Mouse (Mus musculus) adrenal gland, adult 18-20 months (tissue): ENCODE measurements at regions not wholly inside any gene's neighbourhood (a gene's known extent, or its start where the extent isn't known, plus 50 kb on each side); places are given as distances from the start of the nearest gene placed in this dataset.

ENCODE experiments used
- DNase-seq, 2 experiments: peaks; one replicate each; pipeline ENCODE4 v3.0.0; 2021 to 2022; ENCODE audit warnings: low spot score in 2 of 2

GRCm38 (mm10) chr16:86812692-86813091 is 541.3 kb upstream of the N6amt1 start:
- no peak for DNase-seq

- no peak for DNase-seq
These were observed 545.2 kb upstream of the N6amt1 start for GRCm38 (mm10) chr16:86808644-86809324.

DNA sequence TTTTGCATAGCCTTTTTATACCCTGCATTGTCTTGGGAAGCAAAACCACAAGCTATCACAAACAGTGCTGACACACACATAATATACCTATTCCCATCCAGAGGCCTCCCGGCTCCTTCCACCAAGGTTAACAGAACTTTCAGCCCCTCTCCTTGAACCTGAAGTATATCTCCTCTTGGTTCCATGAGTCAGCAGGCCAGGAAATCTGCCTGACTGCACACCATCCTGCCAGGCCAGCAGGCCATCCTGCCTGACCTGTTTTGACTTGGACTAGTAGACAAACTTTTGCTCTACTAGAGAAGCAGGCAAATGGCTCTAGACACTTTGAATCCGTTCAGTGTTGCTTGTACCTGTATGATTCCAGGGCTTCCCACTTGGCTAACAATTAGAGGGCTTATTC is 547.6 kb upstream of the N6amt1 start:
- DNase-seq = no peak

DNA sequence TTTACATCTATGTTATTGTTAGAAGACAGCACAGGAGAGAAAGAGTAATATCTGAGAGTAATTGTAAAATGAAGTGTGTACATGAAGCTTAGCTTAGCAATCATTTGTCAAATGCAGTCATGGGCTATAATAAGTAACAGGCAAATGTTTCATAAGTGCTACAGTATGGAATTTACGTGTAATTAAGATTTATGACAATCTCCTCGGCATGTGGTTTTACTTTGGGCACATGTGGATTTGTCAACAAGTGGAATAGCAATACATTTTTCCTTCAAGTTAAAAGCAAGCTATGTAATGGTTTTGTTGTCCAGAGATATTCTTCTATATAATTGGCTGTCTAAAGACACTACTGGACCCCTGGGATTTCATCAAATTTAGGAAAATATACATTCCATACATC is 577.9 kb upstream of the N6amt1 start:
- DNase-seq = no peak

DNA sequence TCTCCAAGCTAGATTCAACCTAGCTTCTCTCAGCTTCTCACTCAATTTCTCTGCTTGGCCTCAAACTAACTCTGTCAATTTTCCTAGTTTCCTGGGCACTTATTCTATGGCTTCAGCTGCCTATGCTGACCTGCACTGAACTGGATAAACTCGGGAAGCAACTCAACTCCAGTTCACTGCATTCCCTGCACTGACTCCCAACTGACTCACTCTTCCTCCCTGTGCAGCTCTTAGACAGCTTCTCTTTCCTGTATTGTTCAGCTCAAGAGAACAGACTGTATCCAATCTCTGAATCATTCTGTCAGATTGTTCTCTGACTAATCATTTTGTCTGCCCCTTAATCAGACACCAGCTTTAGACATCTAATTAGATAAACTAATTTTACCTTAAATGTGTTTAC is 581.4 kb upstream of the N6amt1 start:
- DNase-seq = no peak

GRCm38 (mm10) chr16:86768912-86769311 is 585.1 kb upstream of the N6amt1 start:
- no peak for DNase-seq

DNA sequence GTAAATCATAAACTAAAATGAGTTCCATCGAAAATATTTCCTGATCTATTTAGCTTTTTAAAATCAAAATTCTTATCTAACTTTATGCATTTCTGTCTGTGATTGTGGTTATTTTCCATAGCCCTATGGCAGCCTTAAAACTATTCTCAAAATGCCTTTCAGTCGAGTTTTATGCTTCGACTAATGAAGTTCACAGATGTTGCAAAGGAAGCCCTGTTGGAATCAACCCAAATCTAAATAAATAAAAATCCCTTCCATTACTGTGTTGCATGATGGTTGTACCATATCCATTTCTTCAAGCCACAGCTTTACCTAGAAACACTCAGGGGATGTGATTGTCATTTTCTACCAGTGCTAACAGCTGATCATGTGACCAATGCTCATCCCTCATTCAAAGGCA is 585.6 kb upstream of the N6amt1 start:
- DNase-seq = no peak

DNA sequence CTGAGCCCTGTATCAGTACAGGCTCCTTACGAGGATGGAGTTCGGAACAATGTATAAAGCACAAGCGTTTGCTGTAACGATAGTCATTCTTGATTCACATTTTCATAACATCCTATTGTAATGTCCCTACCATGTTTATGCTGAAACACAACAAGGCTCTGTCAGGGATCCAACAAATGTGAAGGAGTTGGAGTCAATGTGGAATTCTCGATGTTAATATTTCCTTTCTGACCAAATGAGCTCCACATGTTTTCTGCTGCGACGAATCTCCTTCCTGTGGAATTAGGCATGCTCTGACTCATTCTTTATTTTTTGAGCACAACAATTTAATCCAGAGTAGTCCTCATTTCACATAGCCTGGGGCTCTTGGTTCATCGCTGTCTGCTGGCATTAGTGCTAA is 588.0 kb upstream of the N6amt1 start:
- DNase-seq = no peak

DNA sequence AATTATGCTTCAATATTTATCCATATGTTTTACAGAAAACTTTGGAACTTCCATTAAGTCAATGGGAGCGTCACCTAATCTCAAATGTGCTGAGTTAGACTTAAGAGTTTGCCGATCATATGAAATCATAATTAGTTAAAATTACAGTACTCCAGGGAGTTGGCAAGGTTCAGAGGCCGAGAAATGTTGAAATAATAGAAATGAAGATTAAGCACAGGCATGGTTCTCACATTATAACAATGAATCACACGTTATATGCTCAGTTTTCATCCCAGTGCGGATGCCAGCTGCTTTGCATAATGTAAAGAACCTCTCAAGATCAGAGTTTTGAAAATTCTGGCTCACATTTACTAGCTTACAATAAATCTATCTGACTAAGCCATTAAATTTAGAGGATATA is 612.7 kb upstream of the N6amt1 start:
- DNase-seq = no peak

DNA sequence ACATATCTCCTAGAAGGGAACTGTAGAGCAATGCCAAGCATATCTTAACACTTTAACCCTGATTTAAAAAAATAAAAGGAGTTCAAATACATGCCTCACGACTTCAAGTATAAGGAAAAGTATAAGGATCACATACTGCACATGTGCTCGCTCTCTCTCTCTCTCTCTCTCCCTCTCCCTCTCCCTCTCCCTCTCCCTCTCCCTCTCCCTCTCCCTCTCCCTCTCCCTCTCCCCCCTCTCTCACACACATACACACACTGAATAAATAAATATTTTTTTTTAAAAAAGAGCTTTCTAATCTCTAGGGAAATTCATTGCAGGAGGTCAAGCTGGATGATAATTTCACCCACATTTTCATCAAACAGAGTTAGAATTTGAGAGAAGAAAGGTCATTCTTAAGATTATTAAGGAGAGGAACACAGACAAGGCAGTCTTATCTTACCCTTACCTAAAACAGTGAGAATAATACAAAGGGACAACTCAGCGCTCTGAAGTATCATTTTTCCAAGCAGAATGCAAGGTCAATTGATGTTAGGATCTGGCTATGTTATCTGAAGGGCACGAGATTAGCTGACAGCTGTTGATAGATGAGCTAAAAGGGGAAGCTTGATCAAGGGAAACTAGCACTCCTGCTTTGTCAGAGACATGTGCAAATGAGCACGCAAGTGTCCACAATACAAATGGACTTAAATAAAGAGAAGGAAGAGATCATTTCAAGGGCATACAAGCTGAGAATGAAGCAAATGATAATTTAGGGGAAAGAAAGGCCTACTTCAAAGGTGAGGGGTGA is 634.8 kb upstream of the N6amt1 start:
- DNase-seq = no peak

DNA sequence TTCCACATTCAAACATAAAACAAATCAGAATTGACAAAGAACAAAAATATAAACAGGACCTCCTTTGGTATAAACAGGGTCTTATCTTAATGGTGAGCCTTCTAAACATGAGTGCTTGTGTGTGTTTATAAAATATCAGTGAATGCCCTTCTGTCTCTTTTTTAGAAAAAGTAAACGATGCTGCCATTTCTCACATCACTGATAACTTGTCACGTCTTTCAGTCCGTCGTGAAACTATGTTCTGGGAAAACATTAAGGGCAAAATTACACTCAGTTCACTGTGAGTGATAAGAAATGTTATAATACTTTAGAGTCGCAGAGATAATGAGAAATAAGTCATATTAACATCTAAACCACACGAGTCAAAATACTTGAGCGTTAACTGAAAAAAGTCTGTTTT is 635.6 kb upstream of the N6amt1 start:
- no peak for DNase-seq

DNA sequence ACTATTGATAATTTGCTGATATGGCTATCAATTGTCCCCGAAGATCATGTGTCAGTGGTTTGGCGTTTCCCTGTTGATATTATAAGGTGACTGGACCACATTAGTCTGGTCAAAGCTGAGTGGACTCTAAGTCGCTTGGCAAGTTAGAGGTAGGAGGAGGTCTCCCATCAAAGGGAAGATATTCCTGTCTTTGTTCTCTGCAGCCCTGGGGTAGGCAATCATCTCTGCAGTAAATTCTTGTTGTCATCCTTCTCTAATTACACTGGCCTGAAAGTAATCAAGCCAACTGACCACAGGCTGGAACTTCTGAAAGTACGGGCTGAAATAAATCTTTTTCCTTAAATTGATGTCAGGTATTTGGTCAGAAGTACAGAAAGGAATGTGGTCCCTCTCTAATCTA is 652.3 kb upstream of the N6amt1 start:
- DNase-seq = no peak

DNA sequence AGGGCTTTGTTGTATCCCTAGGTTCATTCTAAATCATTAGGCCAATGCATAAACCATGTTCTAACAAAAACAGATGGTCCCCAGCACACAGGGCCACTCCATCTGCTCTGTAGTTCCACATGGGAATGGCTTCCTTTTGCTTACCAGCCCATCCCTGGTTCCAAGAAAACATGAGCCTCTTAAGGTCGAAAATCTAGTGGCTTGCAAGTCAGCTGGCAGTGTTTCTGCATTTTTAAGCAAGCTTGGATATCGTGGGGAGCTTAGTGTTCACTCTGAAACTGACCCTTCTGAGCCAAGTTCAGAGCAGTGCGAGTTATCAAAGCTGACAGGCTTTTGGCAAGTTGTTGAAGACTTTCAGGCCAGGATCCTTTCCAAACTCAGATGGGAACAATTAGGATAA is 659.5 kb upstream of the N6amt1 start:
- no peak for DNase-seq

DNA sequence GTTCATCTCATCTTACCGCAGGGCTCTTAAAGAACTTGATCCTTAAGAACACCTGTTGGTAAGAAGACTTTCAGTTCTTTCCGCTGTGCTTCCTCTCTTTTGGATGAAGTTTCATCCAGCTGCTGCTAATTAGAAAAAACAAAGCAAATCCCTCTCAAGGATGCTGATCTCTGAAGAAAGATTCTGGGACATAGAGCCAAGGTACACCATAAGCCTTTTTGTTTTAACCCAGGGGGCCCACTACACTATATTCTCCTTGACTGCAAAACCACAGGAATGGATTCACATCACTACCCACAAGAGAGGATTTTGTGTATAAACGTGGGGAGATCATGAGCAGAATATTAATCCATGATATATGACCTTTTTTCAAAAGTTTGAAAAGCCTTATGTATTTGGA is 694.8 kb upstream of the N6amt1 start:
- DNase-seq = no peak

- no peak for DNase-seq
These were observed 706.7 kb upstream of the N6amt1 start for GRCm38 (mm10) chr16:86647316-86647715.

- DNase-seq = no peak
These were observed 707.2 kb upstream of the N6amt1 start for GRCm38 (mm10) chr16:86646753-86647152.

- no peak for DNase-seq
These were observed 708.5 kb upstream of the N6amt1 start for GRCm38 (mm10) chr16:86645436-86645835.

- DNase-seq = peak in 1 of 2 experiments; percentile 14
These were observed 709.1 kb upstream of the N6amt1 start for GRCm38 (mm10) chr16:86644912-86645312.

DNA sequence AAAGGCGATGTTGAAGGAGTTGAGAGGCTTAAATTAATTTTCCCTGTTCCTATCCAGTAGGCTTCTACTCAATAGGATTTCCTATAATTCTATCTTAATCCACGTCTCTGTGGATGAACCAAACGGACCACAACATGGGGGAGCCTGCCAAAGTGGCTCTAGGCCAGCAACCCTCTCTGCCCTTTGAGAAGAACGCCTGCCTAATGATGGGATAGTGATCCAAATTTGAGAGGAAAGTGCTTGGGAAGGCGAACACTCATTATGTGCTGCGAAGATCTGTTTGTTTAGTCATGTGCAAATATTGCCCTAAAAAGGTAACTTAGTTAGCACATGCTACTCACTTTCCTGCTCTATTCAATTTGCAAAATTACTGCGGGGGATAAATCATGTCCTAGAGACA is 702.5 kb upstream of the Adamts5 start:
- DNase-seq = no peak

GRCm38 (mm10) chr16:86594992-86595391 is 693.4 kb upstream of the Adamts5 start:
- DNase-seq = no peak

DNA sequence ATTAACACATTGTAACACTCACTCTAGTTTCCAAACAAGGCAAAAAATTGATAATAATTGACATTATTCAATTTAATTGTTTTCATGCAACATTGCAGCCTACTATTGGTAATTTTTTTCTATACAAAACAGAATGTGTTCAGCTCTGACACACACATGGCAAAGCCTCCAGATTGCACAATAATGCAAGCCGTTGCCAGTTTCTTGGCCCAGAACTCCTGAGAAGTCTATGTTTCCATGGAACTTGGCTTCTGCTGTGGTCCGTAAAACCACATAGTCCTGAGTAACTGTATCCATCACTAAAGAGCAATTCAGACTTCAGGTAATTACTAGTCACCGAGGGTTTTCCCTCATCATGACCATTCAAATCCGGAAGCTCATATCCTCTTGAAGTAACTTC is 684.4 kb upstream of the Adamts5 start:
- DNase-seq = no peak

DNA sequence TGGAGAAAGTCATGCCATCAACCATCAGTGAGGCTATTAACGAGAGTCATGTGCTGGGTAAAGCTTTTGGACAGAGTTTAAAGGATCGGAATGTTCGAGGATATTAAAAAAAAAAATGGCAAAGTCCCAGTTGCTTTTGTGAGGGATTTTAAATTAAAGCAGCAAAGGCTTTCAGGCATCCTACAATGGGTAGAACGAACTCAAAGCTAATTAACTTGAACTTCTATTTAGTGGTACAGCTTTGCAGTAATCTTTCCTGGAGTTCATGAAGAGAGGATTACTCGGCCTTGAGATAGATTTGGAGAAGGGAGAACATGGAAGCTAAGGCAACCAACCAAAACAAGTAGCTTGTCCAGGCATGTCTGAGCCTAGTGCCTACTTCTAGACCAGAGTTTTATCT is 676.7 kb upstream of the Adamts5 start:
- no peak for DNase-seq

DNA sequence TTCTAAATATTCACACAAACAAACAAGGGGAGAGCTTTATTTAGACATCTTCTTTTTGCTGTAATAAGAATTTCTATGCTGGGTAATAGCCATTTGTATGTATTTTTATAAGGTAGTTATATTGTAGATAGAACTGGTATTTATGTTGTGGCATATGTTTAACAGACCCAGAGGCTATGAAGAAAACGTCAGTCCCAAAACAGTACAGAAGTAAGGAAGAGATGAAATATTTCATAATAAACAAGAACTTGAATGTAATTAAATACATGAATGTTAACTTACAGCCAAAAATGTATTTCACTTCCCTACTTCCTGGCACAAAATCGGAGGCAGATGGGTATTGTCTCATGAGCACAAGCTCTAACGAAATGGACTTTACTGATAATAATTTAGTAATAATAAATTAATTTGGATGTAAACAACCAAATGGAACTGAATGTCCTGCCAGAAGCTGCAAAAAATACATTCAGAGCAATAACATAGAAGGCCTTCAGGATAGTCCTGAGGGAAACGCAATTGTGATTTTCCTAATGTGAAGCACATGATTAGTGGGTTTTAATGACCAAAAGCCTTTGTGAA is 645.9 kb upstream of the Adamts5 start:
- no peak for DNase-seq
